Mouse (Mus musculus) olfactory bulb, adult 2 months (tissue): Measurements from ENCODE around the gene Dchs2.

Experiments used
- CTCF ChIP-seq: fragments of 200-500 bp; IDR thresholded peaks from 2 replicates; pipeline ENCODE4 v1.5.1; 2012; ENCODE audit warnings: low read depth, mild to moderate bottlenecking, low read length, moderate library complexity; ENCODE audit not compliant: insufficient read depth
- POLR2A ChIP-seq: fragments of 200-500 bp; IDR thresholded peaks from 2 replicates; pipeline ENCODE4 v1.6.1; 2012; ENCODE audit warnings: mild to moderate bottlenecking, low read depth, low read length, moderate library complexity; ENCODE audit not compliant: insufficient read depth

DNA sequence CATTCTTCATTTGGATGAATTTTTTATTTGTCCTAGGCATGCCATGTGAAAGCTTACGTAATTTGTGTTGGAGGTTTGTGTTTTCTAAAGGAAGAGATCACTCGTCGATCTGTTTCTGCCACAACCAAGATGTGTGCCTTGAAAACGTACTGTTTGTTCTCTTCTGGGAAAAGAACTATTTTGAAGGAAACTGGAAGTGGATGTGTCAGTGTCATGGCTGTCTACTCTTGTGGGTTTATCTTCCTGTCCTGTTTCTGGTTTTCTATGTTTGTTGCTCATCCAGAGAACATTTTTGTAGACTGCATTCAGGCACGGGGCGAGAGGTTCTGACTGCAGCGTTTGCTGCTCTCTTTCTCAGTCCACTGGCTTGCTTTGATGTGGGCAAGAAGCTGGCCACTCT is 124.2 kb downstream of the Dchs2 start:
- no peak for TF ChIP-seq CTCF
- TF ChIP-seq POLR2A, result no peak
